Mouse (Mus musculus): Measurements from ENCODE around the gene Zxdc. TPM values are rescaled to one million over a fixed set of nuclear protein-coding genes. Genes with fewer than 3 reads are reported as not detected.
A peak's percentile ranks its signal among the peaks of the same experiment; 100 is the strongest.

The Zxdc gene
- polyA plus RNA-seq, 1 experiment from 2014 or later: 10.4 TPM

GRCm38 (mm10) chr6:90347183-90347582 lies 22.1 kb upstream of the Zxdc start:
- no peak overlapping the region for H3K27ac ChIP-seq (replicated peaks)
- no peaks in the 10 kb centered on the region for H3K27me3 ChIP-seq (replicated peaks)
- H3K9me3 ChIP-seq (replicated peaks): no peaks in the 10 kb centered on the region
- no peak overlapping the region for H3K4me2 ChIP-seq
- H3K4me3 ChIP-seq (replicated peaks): no peak overlapping the region
- no peak for ATAC-seq (ENCODE audit: low FRiP score)
- H3K9ac ChIP-seq (replicated peaks): no peak overlapping the region
- 88% methylated on average over 4 of the region's 4 CpGs for WGBS
- no peaks in the 10 kb centered on the region for H3K36me3 ChIP-seq
- H3K4me1 ChIP-seq: no peaks in the 10 kb centered on the region

DNA sequence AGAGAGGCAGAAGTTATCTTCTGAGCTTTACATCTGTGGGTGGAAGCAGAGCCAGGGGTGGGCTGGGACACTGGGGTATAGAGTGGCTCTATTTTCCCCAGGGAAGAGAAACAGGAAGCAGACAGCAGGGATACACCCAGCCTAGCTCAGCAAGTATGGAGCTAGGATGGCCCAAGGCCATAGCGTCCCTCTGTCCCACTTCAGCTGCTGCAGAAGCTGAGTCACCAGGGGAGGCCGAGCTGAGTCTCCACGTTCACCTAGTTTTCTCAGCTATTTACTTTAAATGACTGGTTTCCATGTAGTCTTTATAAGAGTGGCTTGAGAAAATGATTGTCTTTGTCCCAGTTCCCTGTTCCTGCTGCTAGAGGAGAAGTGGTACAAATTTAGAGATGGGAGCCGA lies 20.8 kb upstream of the Zxdc start:
- Histone ChIP-seq H3K27ac (replicated peaks) (no peak overlapping the region), H3K4me3 (replicated peaks) (no peak overlapping the region), H3K27me3 (replicated peaks) (no peaks in the 10 kb centered on the region), H3K9ac (replicated peaks) (no peak overlapping the region), H3K36me3 (no peaks in the 10 kb centered on the region), H3K4me2 (no peak overlapping the region), H3K9me3 (replicated peaks) (no peaks in the 10 kb centered on the region), H3K4me1 (no peaks in the 10 kb centered on the region)
- WGBS: 84% methylated on average over 4 of the region's 4 CpGs
- ATAC-seq (ENCODE audit: low FRiP score): no peak

GRCm38 (mm10) chr6:90350011-90350410 lies 19.3 kb upstream of the Zxdc start:
- no peak overlapping the region for H3K27ac ChIP-seq (replicated peaks)
- H3K27me3 ChIP-seq (replicated peaks): no peaks in the 10 kb centered on the region
- H3K4me1 ChIP-seq: no peaks in the 10 kb centered on the region
- H3K4me2 ChIP-seq: no peak overlapping the region
- no peak overlapping the region for H3K4me3 ChIP-seq (replicated peaks)
- 72% methylated on average over 2 of the region's 2 CpGs for WGBS
- H3K36me3 ChIP-seq: no peaks in the 10 kb centered on the region
- no peak overlapping the region for H3K9ac ChIP-seq (replicated peaks)
- no peaks in the 10 kb centered on the region for H3K9me3 ChIP-seq (replicated peaks)
- ATAC-seq (ENCODE audit: low FRiP score): no peak

DNA sequence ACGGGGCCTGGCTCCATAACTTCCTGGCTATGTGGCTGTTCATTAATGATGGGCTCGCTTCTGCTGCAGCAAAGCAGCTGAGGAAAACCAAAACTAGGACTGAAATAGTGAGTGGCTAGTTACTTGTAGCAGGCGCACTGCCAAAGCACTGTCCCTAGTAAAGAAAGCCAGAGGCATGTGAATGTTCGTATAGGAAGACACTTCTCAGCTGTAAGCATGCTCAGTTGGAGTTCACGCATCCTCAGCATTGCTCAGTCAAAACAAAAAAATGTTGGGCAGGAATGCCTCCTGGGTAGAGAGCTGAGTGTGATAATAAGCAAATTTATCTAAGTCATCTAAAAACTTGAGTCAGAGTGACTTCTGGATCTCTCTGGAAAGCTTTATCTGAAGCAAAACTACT lies 11.2 kb upstream of the Zxdc start:
- H3K36me3 ChIP-seq: no peaks in the 10 kb centered on the region
- H3K4me2 ChIP-seq: no peak overlapping the region
- no peak overlapping the region for H3K4me3 ChIP-seq (replicated peaks)
- H3K27ac ChIP-seq (replicated peaks): no peak overlapping the region
- WGBS: 75% methylated on average over 5 of the region's 5 CpGs
- ATAC-seq (ENCODE audit: low FRiP score): no peak
- H3K27me3 ChIP-seq (replicated peaks): no peaks in the 10 kb centered on the region
- H3K9me3 ChIP-seq (replicated peaks): no peaks in the 10 kb centered on the region
- no peaks in the 10 kb centered on the region for H3K4me1 ChIP-seq
- no peak overlapping the region for H3K9ac ChIP-seq (replicated peaks)

DNA sequence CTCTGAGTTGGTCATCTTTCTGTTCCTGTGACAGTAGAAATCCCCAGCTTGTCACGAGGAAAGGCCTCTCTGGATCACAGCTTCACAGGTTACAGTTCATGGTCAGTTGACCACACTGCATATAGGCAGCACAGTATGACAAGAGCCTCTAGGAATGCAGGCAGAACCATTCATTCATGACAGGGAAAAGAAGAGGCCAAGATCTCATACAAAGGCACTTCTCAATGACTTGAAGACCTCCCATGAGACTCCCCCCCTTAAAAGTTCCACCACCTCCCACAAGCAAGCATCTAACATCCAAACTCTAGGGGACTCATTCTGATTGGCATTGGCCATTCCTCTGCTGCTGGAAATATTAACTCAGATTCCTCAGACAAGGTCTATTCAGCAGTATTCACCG lies 9.8 kb upstream of the Zxdc start:
- Histone ChIP-seq H3K36me3 (no peaks in the 10 kb centered on the region), H3K4me2 (no peak overlapping the region), H3K4me3 (replicated peaks) (no peak overlapping the region), H3K9me3 (replicated peaks) (no peaks in the 10 kb centered on the region), H3K9ac (replicated peaks) (no peak overlapping the region), H3K4me1 (no peaks in the 10 kb centered on the region), H3K27me3 (replicated peaks) (no peaks in the 10 kb centered on the region), H3K27ac (replicated peaks) (no peak overlapping the region)
- 60% methylated on average over 2 of the region's 2 CpGs for WGBS
- no peak for ATAC-seq (ENCODE audit: low FRiP score)

DNA sequence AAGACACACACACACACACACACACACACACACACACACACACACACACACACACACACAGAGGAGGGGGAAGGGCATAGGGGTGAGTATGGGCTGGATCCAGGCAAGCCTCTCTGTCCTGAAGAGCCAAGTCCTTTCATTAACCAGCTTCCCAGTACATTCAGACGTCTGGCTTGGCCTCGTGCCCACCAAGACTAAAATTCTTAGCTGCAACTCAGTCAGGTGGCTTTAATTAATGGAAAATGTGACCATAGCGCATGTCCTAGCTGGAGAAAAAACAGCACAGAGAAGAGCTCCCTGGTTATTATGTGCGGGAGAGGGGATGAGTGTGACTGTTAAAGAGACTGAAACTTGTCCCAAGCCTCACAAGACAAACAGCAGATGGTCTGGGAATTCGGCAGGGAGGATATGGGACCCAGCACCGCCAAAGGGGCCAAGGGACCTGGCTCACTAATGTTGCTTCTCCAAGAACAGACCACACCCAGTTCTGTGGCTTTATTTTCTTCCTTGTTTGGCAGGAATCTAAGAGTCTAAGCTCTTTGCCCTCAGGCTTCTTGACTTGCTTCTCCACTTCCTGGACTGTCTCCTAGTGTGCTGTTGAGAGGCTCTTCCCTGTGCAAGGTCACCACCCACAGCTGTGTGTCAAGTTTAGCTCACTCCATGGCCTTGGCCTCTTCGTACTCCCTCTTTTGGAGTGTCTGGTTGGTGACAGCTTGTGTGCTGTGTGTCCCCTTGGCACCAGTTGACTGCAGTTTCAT lies 9.1 kb upstream of the Zxdc start:
- Histone ChIP-seq H3K4me1 (no peaks in the 10 kb centered on the region), H3K27ac (replicated peaks) (0 out of 2 replicates have a peak overlapping the region, but pooled peaks have one; percentile 3), H3K4me2 (no peak overlapping the region), H3K36me3 (no peaks in the 10 kb centered on the region), H3K27me3 (replicated peaks) (no peaks in the 10 kb centered on the region), H3K9me3 (replicated peaks) (no peaks in the 10 kb centered on the region), H3K4me3 (replicated peaks) (no peak overlapping the region), H3K9ac (replicated peaks) (no peak overlapping the region)
- ATAC-seq (ENCODE audit: low FRiP score): no peak
- WGBS: 58% methylated on average over 7 of the region's 7 CpGs

DNA sequence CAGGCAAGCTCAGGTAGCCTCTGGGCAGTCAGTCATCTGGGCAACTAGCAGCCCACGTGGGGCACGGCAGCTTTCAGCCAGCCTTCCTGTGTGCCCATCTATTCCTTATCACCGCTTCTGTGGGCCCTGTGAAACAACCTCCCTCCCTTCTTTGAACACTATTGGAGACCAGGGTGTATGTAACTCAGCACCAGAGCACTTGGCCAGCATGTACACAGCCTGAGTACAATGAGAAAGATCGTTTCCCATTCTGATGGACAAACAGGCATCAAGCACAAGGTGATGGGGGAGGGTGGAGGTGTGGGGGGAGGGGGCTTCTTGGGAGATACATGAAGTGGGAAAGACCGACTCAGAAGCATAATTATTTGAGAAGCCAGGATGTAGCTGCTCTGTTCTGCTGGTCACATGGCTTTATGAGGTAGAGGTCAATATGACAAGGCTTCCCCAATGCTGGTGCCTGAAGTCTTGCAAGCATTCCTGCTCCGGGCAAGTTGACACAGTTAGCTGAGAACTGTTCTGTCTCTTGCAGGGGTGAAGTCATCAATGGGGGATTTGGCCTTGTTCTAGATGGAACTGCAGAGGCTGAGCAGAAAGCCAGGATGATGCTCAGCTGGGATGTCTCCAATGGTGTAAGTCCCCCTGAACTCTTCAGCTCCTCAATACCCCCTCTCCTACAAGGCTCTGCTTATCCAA lies 8.2 kb upstream of the Zxdc start:
- no peak overlapping the region for H3K27ac ChIP-seq (replicated peaks)
- WGBS: 88% methylated on average over 6 of the region's 6 CpGs
- H3K27me3 ChIP-seq (replicated peaks): no peaks in the 10 kb centered on the region
- no peak overlapping the region for H3K4me2 ChIP-seq
- H3K4me1 ChIP-seq: no peaks in the 10 kb centered on the region
- no peaks in the 10 kb centered on the region for H3K36me3 ChIP-seq
- no peak for ATAC-seq (ENCODE audit: low FRiP score)
- H3K4me3 ChIP-seq (replicated peaks): no peak overlapping the region
- no peak overlapping the region for H3K9ac ChIP-seq (replicated peaks)
- H3K9me3 ChIP-seq (replicated peaks): no peaks in the 10 kb centered on the region

GRCm38 (mm10) chr6:90363301-90363700 lies 6.0 kb upstream of the Zxdc start:
- WGBS: 91% methylated on average over 5 of the region's 5 CpGs
- H3K4me2 ChIP-seq: no peak overlapping the region
- no peaks in the 10 kb centered on the region for H3K9me3 ChIP-seq (replicated peaks)
- H3K9ac ChIP-seq (replicated peaks): no peak overlapping the region
- H3K27me3 ChIP-seq (replicated peaks): no peaks in the 10 kb centered on the region
- H3K27ac ChIP-seq (replicated peaks): no peak overlapping the region
- H3K4me1 ChIP-seq: no peaks in the 10 kb centered on the region
- no peak for ATAC-seq (ENCODE audit: low FRiP score)
- H3K4me3 ChIP-seq (replicated peaks): no peak overlapping the region
- no peaks in the 10 kb centered on the region for H3K36me3 ChIP-seq

- Histone ChIP-seq H3K9me3 (replicated peaks) (no peaks in the 10 kb centered on the region), H3K4me1 (peaks cover 32% of the 10 kb centered on the region), H3K27me3 (replicated peaks) (no peaks in the 10 kb centered on the region), H3K4me3 (replicated peaks) (peak overlapping the region; percentile 88), H3K4me2 (peak overlapping the region; percentile 88), H3K36me3 (peaks cover 26% of the 10 kb centered on the region), H3K27ac (replicated peaks) (peak overlapping the region; percentile 90), H3K9ac (replicated peaks) (peak overlapping the region; percentile 86)
- peak; percentile 83 for ATAC-seq (ENCODE audit: low FRiP score)
- under 1% methylated on average over 95 of the region's 98 CpGs for WGBS
Measured at GRCm38 (mm10) chr6:90369725-90370553, 647 bp downstream of the Zxdc start.

GRCm38 (mm10) chr6:90374647-90375046 lies 5.4 kb downstream of the Zxdc start:
- no peak overlapping the region for H3K9ac ChIP-seq (replicated peaks)
- no peaks in the 10 kb centered on the region for H3K27me3 ChIP-seq (replicated peaks)
- H3K4me3 ChIP-seq (replicated peaks): no peak overlapping the region
- no peak overlapping the region for H3K27ac ChIP-seq (replicated peaks)
- H3K36me3 ChIP-seq: peaks cover 61% of the 10 kb centered on the region
- no peak overlapping the region for H3K4me2 ChIP-seq
- 96% methylated on average over 4 of the region's 4 CpGs for WGBS
- H3K4me1 ChIP-seq: peaks cover 27% of the 10 kb centered on the region
- ATAC-seq (ENCODE audit: low FRiP score): no peak
- no peaks in the 10 kb centered on the region for H3K9me3 ChIP-seq (replicated peaks)

- ATAC-seq (ENCODE audit: low FRiP score): no peak
- peaks cover 84% of the 10 kb centered on the region for H3K36me3 ChIP-seq
- H3K4me3 ChIP-seq (replicated peaks): no peak overlapping the region
- no peaks in the 10 kb centered on the region for H3K27me3 ChIP-seq (replicated peaks)
- H3K27ac ChIP-seq (replicated peaks): no peak overlapping the region
- H3K9ac ChIP-seq (replicated peaks): no peak overlapping the region
- H3K4me1 ChIP-seq: peaks cover 7% of the 10 kb centered on the region
- WGBS: 92% methylated on average over 2 of the region's 2 CpGs
- H3K9me3 ChIP-seq (replicated peaks): no peaks in the 10 kb centered on the region
- no peak overlapping the region for H3K4me2 ChIP-seq
Measured at GRCm38 (mm10) chr6:90377708-90378107, 8.4 kb downstream of the Zxdc start.
